Mouse (Mus musculus) kidney, postnatal 10 days (tissue): ENCODE measurements at regions not wholly inside any gene's neighbourhood (a gene's known extent, or its start where the extent isn't known, plus 50 kb on each side); places are given as distances from the start of the nearest gene placed in this dataset.

Experiments used
- DNase-seq: peaks from one replicate; pipeline ENCODE4 v3.0.0; 2021; ENCODE audit warnings: mixed read lengths

DNA sequence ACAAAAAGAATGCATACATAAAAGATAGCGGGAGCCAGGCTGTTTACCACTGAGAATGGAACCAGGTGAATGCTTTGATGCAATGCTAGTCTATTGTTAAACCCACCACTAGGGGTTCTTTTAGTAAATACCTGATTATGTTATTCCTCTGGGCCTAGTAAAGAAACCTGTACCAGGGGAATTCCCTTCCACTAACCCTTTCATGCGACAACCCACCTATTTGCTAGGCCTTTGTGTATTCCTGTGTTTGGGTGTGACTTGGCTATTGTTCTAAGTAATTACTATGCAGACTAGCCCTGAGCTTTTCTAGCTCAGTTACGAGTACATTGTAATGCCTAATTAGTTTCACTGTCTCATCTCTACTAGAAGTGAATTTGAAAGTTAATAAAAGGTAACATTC is 95.9 kb upstream of the 1700066M21Rik start:
- DNase-seq: no peak

DNA sequence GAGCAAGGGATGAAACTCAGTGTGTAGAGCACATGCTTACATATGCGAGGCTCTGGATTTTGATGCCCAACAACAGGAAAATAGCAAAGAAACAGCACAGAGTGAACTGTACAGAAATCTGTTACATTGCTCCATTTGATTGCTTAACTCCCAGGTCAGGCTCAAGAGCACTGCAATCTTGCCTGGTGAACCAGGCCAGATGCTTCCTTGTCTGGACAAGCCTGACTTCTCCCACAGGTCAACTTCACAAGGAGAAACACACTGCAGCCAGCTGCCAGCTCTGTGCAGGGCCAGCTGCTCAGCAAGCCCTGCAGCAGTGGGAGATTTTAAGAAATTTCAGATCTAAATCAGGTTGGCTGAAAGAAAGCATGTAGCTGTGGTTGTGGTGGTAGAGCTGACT is 81.2 kb upstream of the 1700066M21Rik start:
- peak; percentile 7 for DNase-seq

DNA sequence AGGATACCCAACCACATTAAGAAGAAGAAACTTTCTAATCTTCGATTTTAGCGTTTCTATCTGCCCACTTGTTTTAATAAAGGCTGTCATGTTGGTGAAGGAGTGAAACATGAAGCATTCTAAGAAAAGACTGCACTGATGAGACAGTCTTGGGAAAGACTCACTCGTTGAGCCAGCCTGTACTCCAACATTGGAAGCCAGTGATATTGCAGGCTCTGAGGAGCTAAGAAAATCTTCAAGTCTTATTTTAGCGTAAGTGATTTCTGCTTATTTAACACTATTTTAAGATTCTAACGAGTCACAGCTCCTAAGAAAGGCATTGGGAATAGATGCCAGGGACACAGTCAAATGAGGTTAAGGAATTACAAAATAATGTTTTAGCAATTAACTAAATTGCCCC is 78.9 kb upstream of the 1700066M21Rik start:
- DNase-seq: no peak

DNA sequence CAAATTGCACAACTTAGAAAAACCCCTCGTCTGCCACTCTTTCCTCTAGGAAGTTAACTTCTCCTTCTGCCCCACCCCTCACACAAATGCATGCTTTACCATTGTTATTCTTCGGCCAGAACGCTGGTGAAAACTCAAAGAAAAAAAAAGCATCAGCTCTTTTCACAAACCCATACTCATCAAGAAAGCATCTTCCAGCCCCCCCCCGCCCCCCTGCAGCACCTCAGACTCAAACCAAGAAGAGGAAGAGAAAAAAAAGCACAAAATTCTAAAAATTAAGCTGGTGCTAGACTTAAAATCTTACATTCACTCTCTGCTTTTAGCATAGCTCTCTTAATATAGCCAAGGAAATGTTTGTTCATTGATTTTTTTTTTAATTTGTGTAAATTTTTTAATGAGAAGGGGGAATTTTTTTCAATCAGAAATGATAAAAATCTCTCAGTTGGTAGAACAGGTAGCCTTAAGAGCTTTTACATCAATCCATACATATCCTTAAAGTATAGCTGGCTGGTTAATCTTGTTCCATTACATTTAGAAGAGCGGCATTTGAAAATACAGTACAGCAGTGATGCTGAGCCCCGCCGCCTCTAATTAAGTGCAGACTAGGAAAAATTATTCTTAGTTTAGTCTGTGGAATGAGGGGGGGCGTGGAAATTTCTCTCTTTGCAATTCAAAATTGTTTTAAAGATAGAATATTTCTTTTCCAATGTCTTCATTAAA is 76.0 kb upstream of the 1700066M21Rik start:
- DNase-seq: no peak

DNA sequence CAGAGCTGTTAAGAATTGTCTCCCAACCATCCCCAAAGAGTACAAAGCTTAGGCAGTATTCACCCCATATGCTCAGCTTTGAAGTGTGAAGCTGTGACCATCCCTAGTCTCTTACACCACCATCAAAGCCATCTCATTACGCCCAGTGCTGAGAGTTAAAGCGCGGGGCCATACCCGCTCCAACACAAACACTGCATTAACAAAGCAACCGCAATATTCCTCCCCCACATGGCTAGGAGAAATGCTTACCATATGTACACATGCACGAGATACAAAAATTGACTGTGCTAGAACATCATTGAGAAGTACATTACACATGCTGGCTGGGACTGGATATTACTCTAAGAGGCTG is 75.5 kb upstream of the 1700066M21Rik start:
- DNase-seq: no peak

DNA sequence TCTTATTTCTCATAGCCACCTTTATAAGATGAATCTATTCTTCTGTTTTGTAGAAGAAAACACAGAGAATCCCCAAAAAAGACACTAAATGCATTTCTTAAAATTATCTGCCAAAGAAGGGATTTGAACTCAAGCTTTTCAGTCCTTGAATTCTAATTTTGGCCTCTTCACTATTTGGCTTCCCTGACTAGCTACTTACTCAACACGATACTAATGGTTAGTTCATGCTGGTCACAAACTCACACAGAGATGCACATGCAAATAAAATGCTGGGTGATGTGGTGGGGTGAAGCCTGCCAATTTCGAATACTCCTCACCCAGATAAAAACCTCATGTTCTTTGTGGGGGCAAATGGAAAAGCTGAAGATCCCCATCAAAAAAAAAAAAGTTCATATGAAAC is 72.7 kb upstream of the 1700066M21Rik start:
- DNase-seq: no peak

DNA sequence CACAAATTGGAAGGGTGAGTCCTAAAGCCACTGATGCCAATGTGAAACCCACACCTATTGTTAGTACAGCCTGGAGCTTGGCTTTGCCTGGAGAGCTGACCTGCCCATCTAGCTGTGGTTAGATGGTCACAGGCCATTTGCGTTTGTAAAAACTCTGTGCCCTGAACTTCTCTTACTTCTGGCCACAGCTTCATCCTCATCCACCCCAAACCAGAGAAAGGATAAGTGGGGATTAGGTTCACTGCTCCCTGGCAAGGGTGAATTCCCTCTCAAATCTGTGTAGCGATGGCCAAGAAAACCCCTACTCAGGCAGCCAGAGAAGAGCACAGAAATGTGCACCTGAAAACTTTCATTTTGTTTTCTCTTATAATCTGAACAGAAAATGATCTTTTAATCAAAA is 54.9 kb upstream of the 1700066M21Rik start:
- no peak for DNase-seq

DNA sequence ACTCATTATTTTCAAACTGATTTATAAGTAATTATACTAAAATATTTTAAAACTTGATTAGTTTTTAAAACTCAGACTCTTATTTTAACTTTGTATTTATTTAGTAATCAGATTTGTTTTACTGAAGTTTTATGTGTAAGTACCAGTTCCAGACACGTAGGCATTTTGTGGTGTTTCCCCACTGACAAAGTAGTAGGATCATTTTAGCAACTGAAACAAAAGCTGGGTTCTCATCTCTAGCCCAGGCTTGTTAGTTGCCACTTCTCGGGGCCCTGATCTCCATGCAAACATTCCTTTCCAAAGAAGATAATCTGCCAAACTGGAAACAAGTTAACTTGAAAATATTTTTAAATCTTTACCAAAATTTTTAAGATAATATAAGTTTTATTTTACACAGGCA is 54.3 kb upstream of the 1700066M21Rik start:
- no peak for DNase-seq

DNA sequence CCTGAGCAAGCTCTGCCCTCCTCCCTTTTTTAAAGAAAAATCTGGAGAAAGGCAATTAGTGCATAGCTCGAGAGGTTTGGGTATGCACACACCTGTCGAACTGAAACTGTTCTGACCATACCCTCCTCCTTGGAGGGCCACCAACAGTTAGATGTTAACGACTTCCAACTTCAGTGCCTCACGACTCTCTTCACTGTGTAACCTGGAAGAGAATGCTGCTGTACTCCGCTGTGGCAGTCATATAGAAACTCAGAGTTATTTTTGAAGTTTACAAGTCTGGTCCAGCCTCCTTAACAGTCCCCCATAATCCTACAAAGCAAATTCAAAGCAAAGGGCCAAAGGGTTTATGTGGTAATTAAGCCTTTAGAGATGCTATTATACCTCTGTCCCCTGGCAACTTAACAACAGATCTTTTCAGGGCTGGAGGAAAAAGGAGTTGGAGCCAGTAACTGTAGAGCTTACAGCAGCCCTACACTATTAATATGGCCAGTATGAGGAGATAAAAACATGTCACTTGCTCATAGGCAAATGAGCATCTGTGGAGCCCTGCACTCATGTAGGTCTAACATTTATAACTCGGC is 51.7 kb upstream of the 1700066M21Rik start:
- DNase-seq: no peak
